Mouse (Mus musculus) layer of hippocampus, adult 18-20 months (tissue): ENCODE data around the gene C1qtnf6. TPM values are rescaled to one million over a fixed set of nuclear protein-coding genes. Genes with fewer than 3 reads are reported as not detected.

Experiments
- DNase-seq, 2 experiments: peaks; one replicate each; pipeline ENCODE4 v3.0.0; 2022; ENCODE audit warnings: low spot score in 2 of 2
- total RNA-seq, 2 experiments: library from RNA; stranded (reverse); gene quantifications; 2 replicates each; pipeline ENCODE4 v1.2.3; 2021

The C1qtnf6 gene
- total RNA-seq, 2 experiments from 2014 or later = 2.5 to 3.4 TPM

DNA sequence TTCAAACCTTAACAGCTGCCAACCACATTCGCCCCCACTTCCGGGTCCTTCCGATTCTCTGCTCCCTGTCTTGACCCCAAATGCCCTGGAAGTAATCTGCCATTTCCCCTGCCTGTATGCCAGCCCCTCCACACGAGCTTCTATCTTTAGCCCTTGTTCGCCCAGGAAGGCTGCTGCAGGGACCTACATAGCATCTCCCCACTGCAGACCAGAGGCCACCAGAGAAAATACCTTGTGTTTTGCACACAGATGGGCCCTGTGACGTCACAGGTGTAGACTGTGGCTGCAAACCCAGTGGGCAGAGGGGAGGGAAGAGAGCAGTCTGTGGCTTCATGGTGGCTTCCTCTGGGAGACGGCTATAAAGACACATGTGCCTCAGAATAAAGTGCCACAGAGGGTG lies 13.0 kb downstream of the C1qtnf6 start:
- no peak for DNase-seq

DNA sequence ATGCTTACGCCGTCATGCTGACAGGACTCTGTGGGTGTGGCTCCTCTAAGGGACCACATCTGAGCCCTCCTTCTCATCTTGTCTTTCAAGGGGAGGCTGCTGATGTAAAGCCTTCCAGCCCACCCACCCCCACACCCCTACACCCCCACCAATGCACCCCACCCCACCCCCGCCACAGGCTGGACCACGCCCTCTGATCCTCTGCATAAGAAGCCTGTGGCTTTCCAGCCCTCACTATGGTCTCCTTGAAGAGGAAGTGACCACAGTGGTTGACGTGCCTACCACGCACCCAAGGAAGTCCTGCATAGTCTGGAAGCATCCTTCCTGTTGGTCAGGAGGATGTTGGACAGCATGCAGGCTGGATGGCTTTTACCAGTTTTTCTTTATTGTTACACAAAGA lies 15.5 kb downstream of the C1qtnf6 start:
- no peak for DNase-seq

DNA sequence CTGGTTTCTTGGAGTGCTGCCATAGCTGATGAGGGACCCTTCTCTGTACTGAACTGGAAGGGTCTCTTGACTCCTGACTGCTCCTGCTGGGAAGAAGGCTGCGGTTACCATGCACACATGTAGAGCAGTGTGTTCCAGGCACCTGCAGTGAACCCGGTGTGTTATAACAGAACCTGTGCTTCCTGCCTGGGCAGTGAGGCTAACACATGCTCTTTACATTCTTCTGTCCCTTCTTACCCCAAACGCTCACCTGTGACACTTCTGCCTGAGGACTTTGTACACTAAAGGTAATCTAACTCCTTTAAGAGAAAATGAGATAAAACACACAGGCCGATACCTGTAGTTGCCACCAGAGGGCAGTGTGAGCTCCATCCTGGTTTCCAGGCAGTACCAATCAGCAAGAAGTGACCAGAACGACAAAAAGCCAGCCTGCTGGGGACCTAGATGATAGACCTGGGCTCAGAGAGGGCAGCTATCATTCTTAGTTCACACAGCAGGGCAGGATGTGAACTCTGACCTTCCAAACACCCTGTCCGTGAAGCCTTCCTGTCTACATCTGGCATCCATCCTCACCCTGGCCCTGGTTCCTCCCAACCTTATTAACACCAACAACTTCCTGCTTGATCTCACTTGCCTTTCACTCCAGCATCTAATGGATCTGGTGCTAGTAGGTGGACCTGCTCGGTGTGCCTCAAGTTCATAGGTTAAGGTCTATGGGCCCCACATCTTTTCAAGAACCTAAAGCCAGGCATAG lies 16.6 kb downstream of the C1qtnf6 start:
- peak; percentile 67 to 88 for DNase-seq

DNA sequence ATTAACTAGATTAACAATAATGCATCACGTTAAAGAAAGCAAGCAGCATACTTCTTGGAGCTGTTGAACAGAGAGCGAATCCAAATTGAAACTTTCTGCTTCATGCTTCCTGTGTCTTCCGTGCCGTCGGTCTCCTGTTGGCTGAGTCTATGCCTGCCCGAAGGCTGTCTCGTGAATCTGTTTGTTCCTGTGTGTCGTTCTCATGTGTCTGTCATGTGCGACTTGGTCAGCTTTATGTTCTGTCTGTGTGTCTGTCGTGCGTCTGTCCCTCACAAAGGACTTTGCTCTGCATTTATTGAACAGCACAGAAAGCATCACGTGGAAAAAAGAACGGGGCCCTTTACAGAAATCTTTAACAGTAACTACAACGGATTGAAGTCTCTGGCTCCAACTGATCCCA lies 18.2 kb downstream of the C1qtnf6 start:
- DNase-seq = no peak

DNA sequence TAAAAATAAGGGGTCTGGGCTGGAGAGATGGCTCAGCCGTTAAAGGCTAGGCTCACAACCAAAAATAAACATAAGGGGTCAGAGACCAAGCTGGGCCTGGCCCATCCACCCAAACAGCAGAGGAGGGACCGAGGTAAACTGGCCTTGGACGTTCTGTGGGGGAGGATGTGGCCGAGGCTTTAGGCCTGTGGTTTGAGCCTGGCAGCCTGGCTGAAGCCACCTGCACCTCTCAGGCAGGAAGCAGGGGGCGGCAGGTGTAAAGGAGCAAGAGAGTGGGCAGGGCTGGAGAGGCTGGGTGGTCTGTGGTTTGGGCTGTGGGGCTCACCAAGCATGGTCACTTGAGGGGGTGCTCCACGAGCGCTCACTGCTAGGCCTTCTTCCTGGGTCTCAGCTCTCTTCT lies 19.3 kb downstream of the C1qtnf6 start:
- no peak for DNase-seq

DNA sequence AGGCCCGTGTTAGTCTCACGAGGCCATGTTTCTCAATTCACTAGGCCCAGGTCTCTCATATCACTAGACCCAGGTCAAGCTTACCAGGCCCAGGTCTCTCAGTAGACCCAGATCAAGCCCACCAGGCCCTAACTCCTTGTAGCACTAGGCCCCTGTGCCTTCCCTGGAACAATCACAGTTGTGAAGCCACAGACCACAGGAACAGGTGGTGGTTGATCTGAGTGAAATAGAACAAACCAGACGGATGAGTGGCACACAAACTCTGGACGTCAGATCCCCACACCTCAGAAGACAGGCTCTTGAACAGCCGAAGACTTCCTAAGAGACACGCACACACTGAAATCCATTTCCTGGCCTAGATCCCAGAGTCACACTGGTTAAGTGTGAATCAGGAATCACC lies 20.5 kb downstream of the C1qtnf6 start:
- no peak for DNase-seq

DNA sequence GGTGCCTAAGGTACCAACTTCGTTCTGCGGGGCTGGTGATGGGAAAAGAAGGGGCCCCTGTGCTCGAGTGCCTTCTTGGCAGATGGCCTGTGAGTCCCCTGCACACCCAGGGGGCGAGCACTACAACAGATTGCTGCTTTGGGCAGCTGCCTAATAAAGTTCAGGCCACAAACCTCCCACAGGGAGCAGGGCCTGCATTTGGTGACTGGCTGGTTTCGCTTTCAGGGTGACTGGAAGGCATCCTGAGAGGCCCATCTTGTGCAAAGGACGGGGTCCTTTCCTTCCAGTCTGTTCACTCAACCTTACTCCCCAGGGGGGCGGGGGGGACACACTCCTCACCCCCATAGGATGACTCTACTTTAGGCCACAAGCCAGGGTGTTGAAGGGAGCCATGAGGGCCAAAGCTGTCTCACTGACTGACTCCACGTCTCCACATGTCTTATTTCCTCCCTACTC lies 21.1 kb downstream of the C1qtnf6 start:
- no peak for DNase-seq

DNA sequence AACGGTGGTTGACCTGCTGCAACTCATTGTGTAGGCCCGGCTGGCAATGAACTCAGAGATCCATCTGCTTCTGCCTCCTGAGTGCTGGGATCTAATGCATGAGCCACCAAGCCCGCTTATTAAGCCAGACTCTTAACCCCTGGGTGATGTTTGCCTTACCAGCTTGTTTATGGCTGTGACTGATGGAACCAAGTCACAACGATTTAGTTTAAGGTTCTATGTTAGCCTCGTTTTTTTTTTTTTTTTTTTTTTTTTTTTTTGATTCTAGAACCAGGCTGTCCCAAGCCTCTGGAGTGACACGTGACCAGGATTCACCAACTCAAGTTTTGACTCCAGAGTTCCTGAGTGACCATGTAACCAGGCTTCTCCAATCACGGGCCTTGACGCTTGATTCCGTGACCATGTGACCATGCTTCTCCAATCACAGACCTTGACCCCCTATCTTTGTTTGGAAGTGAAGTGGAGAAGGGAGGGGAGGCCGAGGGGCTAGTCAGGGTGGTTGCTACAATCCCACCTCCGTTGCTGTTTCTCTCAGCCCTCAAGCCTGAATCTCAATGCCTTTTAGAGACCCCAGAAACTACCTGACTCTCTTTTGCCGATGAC lies 21.8 kb downstream of the C1qtnf6 start:
- DNase-seq = peak in 1 of 2 experiments; percentile 18

DNA sequence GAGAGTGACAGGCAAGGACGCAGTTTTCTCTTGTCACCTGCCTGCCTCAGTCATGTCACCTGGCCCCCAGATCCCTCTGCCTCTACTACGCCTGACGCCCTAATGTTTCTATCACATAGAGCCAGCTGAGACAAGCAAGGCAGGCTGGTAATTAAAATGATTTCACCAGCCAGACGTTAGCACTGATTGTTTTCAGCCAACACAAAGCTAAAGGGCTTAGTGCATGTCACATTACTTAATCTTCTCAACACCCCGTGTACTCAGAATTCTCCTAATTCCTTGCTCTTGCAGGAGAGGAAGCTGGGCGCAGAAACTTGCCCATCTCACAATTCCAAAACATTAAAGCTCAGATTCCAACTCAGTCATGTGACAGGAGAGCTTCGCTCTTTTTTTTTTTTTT lies 22.8 kb downstream of the C1qtnf6 start:
- DNase-seq = no peak

DNA sequence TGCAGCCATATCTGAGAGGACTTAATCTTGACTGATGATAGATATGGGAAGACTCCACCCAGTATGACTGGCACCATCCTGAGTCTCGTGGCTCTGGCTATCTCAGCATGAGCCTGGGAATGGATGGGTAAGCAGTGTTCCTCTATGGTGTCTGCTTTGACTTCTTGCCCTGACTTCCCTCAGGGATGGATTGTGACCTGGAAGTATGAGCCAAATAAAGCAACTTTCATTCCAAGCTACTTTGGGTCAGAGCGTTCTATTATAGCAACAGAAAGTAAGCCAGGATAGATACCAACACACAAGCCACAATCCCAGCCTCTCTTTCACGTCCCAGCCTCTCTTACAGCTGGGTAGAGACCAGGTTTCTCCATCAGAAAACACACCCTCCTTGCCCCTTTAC lies 25.7 kb downstream of the C1qtnf6 start:
- DNase-seq = no peak

DNA sequence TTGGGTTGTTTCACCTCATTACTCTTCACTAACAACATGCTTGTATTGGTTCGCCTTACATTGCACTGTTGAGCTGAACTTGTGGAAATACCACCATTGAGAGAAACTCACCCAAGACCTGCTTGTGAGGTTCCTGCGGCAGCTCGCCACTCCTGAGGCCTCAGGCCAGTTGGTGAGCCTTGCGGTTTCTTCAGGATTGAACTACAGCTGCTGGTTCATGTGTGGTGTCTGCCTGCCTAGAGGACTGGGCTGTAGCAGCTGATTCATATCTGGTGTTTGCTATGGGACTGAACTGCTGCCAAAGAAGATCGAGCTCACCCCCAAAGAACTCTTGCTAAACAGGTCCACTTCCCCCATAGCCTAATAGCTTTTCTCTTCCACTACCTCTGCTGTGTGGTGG lies 26.4 kb downstream of the C1qtnf6 start:
- DNase-seq = no peak

DNA sequence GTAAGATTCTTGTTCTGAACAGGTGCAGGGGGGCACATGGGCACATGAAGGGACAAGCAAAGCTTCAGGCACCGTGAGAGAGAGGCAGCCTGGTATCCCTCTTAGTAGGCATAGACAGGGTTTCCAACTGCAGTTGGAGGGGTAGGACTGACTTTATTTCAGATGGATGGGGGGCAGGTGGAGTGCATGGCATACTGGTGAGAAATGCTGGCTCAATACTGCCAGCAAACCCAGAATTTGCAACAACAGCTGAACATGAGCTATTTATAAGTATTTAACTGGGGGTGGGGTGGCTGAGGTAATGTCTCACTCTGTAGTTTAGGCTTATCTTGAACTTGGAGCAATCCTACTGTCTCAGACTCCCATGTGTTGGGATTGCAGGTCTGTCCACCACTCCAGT lies 27.2 kb downstream of the C1qtnf6 start:
- peak in 1 of 2 experiments; percentile 29 for DNase-seq

DNA sequence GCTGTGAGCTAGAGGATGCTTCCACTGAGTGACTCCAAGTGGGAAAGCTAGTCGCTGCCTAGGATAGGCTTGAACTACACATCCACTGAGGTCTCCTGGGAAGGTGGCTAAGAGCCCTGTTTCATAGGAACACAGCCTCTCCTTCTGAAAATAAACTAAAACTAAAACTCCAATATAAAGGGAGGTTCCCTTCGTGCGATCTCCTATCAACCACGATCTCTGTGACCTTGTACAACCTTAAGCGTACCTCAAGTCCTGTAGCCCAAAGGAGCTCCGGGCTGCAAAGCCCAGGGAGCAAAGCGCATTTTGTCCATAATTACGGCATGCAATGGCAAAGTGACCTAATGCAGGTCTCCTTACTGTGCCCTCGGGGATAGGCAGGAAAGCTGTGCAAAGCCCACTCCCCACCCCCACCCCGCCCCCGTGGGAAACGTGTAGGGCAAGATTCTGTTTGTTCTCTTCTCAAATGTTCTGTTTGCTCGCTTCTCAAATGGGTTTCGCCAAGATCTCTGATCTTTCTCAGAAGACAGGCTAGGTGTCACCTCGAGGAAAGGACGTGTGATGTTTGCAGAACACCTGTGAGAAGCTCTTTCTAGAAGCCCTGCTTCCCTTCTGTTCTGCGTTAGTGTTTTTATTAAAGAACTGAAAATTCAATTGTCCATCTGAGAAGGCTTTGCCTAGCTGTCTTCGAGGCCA lies 28.6 kb downstream of the C1qtnf6 start:
- no peak for DNase-seq

DNA sequence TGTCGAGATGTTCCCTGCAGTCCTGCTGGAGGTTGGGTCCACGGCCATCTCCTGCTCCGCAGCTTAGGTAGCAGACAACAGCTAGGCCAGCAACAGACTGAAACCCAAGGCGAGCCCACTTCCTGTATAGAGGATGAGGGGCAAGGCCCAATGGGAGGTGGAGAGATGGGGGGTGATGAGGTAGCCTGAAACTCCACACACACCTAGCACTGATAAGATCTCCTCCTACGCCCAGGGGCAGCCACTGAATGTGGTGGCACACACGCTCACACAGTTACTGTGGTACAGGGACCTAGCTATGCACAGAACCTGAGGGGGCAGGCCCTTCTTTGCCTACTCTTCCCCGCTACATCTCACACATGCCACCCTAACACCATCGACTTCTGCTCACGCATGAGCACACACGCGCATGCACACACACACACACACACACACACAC lies 36.2 kb downstream of the C1qtnf6 start, which contains the start of gene Il2rb:
TSS of gene Il2rb (minus strand) at position 304 of the 439 bp plus-strand sequence.
- DNase-seq = no peak

DNA sequence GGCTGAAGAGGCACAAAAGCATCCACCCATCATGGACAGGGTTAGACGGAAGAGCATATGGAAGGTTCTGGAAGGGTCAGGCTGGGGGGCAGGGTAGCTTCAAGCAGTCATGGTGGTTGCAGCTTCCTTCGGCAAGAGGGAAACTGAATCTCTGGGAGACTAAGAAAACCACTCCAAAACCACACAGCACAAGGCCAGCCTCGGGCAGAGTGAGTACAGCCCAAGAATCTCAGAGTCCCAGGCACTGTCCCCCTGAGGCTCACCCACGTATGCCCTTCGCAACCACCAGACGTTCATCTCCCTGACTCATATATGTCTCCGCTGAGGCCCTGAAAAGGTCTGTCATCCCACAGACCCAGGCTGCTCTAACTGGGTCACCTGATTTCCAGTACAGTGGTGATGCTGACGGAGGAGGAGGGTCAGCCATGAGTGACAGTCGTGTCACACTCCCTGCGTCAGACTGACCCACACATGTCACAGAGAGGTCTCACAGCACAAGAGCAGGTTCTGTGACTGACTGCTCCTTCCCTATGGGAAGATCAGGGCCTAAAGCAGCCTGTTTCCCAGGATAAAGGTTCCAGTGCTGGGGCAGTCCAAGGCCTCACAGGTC lies 37.7 kb downstream of the C1qtnf6 start:
- DNase-seq = no peak

DNA sequence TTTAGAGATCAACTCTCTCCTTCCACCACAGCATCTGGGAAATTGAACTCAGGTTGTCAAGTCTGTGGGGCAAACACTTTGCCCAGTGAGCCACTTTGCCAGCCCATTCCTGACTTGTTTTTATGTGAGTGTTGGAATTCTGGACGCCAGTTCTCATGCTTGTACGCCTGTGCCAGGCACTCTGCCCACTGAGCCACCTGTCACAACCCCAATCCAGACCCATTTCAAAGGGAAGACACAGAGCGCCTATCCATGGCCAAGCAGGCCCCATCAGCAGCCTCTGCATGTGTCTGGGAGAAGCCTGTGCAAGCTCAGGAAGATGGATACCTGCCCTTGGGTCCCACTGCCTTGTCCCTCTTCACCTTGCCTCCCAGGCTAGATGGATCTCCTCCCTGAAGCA lies 39.9 kb downstream of the C1qtnf6 start:
- no peak for DNase-seq

DNA sequence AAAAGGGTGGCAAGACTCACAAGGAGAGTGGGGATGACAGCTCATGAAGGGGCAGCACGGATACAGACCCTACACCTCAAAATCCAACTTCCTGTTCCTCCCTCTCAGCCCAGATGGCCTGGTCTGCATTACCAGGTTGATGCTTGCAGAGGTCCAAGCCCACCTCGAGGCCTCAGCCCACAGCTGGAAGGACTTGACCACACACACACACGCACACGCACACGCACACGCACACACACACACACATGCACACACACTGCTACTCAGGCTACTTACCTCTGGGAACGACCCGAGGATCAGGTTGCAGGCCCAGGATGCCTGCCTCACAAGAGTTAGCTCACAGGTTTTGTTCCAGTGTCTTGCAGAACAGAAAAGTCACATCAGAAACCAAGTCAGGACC lies 41.3 kb downstream of the C1qtnf6 start:
- no peak for DNase-seq

DNA sequence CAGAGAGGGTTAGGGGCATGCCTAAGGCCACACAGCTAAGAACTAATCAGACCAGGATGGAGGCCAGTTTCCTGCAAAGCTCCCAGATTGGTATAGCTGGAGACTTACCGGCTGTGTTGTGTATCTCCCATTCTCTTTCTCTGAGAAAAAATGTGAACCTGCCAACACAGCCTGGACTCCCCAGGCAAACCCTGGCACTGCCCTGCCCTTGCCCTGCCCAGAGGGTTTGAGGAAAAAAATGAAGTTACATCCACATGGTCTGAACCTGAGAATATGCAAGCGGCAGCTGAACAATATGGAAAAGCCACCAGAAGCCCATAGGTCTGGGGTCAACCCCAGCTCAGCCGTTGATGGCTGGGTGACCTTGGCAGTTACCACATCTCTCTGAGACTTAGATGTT lies 42.0 kb downstream of the C1qtnf6 start:
- no peak for DNase-seq

DNA sequence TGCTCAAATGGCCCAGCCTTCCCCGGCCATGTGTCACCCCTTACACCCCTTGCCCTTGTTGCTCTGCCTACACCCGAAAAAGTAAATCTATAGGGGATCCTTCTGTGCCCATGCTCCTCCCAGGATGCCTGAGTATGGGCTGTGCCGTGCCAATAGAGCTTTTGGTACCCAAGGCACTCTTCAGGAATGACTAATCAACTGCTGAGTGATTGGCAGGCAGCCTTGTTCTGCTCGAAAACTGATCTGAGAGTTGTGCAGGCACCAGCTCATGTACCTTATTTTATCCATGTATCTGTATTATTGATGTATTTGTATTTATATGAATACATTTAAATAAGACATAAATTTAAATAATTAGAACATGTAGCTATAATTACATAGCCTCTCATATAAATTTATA lies 44.1 kb downstream of the C1qtnf6 start:
- DNase-seq = no peak

DNA sequence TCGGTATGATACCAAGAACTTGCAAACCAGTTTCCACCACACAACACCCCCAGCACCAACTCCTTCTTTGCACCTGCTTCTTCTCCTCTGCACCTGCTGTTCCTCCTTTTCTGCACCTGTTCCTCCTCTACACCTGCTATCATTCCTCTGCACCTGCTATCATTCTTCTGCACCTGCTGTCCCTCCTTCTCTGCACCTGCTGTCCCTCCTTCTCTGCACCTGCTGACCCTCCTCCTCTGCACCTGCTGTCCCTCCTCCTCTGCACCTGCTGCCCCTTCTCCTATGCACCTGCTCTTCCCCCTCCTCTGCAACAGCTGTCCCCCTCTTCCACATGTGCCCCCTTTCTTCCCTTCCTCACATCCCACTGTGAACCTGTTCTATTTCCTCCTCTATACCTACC lies 44.7 kb downstream of the C1qtnf6 start:
- DNase-seq = no peak

DNA sequence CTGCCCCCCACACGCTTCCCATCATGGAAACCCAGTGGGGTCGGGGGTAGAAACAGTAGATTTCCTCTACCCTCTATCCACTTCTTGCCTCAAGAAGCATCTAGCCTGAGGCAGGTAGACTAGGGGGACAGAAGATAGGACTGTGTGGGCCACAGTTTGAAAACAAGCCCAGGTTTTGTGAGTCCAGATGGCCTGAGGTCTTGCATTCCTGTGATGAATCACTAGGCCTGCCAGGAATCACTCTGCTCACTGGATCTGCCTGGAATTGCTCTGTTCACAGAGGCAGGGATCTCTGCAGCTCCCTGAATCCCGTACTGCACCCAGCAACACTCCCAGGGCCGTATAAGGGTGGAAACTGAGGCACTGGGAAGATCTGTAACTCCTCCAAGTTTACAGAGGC lies 47.9 kb downstream of the C1qtnf6 start:
- peak in 1 of 2 experiments; percentile 12 for DNase-seq

DNA sequence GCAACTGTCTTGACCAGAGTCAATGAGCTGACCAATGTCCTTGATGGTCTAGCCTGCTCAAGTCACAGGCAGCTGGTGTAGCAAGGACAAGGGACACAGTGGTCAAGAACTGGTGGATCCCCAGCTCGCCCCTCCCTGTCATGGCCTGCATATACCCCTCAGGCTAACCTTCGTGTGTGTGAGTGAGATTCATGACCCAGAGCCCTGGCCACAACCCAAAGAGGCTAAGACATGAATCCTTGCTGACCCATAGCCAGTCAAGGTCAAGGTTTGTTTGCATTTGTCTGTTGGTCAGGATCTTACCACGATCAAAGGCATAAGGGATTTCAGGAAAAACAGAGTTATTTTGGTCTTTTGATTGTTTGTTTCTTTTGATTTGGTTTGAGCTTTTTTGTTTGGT lies 48.7 kb downstream of the C1qtnf6 start:
- no peak for DNase-seq
